Mouse (Mus musculus): ENCODE measurements around the gene Zfp300.

Zfp300 gene

GRCm38 (mm10) chrX:21088983-21089866 is at the start of gene Zfp300:
Zfp300 (minus strand) TSS chrX:21089527.
- peak; percentile 49 for DNase-seq (ENCODE audit: low read depth, low spot score)

GRCm38 (mm10) chrX:21115520-21115919 is 26.2 kb upstream of the Zfp300 start, which contains the start of gene Ssxa1:
Ssxa1 (plus strand) TSS chrX:21115820.
- DNase-seq (ENCODE audit: low read depth, low spot score): no peak

GRCm38 (mm10) chrX:21089867-21090239 is 526 bp upstream of the Zfp300 start:
- no peak for DNase-seq (ENCODE audit: low read depth, low spot score)

- DNase-seq (ENCODE audit: low read depth, low spot score): no peak
Observed at GRCm38 (mm10) chrX:21088645-21088982, 713 bp downstream of the Zfp300 start.

GRCm38 (mm10) chrX:21068106-21068505 is 21.2 kb downstream of the Zfp300 start, which contains the start of gene Spaca5:
Spaca5 (plus strand) TSS chrX:21068406.
- DNase-seq (ENCODE audit: low read depth, low spot score): no peak

- DNase-seq (ENCODE audit: low read depth, low spot score): no peak
Observed at GRCm38 (mm10) chrX:21062544-21062890, 26.8 kb downstream of the Zfp300 start.

GRCm38 (mm10) chrX:21061866-21062543 is 27.3 kb downstream of the Zfp300 start, which contains the start of gene Zfp182:
Zfp182 (minus strand) TSS chrX:21062316.
- peak; percentile 56 for DNase-seq (ENCODE audit: low read depth, low spot score)

- no peak for DNase-seq (ENCODE audit: low read depth, low spot score)
Observed at GRCm38 (mm10) chrX:21061460-21061859, 27.9 kb downstream of the Zfp300 start.
